Mouse (Mus musculus) G1E (cell line): ENCODE measurements around the gene Kcnip2. TPM values are rescaled to one million over a fixed set of nuclear protein-coding genes. Genes with fewer than 3 reads are reported as not detected.

Source experiments
- ATAC-seq: 2 replicates; pipeline ENCODE4 v1.8.0; 2016; ENCODE audit warnings: mild to moderate bottlenecking; ENCODE audit not compliant: insufficient number of reproducible peaks, poor library complexity, low FRiP score, severe bottlenecking; ENCODE audit errors: extremely low read depth
- DNase-seq: peaks from one replicate; pipeline ENCODE4 v3.0.0; 2012; ENCODE audit warnings: low spot score
- H3K27me3 ChIP-seq: 2 replicates; pipeline ENCODE4 v1.6.1; 2012; ENCODE audit warnings: mild to moderate bottlenecking, low read length, inconsistent platforms; ENCODE audit not compliant: insufficient read depth
- H3K36me3 ChIP-seq: replicated peaks from 2 replicates; pipeline ENCODE3; 2012; ENCODE audit warnings: mild to moderate bottlenecking, inconsistent platforms
- H3K4me1 ChIP-seq: 2 replicates; pipeline ENCODE4 v1.6.1; 2012; ENCODE audit warnings: low read depth, low read length, inconsistent platforms, mixed read lengths; ENCODE audit not compliant: insufficient read depth
- H3K4me3 ChIP-seq: 2 replicates; pipeline ENCODE4 v1.5.1; 2012; ENCODE audit warnings: low read depth, mild to moderate bottlenecking, inconsistent platforms, low read length, moderate library complexity, mixed read lengths
- H3K9me3 ChIP-seq: replicated peaks from 2 replicates; pipeline ENCODE4 v1.6.1; 2012; ENCODE audit warnings: inconsistent platforms
- CTCF ChIP-seq: IDR thresholded peaks from 2 replicates; pipeline ENCODE4 v1.5.1; 2012; ENCODE audit warnings: low read depth, low read length, inconsistent platforms, mixed read lengths
- GATA1 ChIP-seq: IDR thresholded peaks from 2 replicates; pipeline ENCODE4 v1.6.1; 2012; ENCODE audit warnings: borderline replicate concordance, low read length, inconsistent platforms, mixed read lengths
- GATA2 ChIP-seq: IDR thresholded peaks from 2 replicates; pipeline ENCODE4 v1.6.1; 2012; ENCODE audit warnings: low read depth, low read length, inconsistent platforms, borderline replicate concordance
- POLR2AphosphoS5 ChIP-seq: IDR thresholded peaks from 2 replicates; pipeline ENCODE4 v1.6.1; 2012; ENCODE audit warnings: low read depth, low read length, inconsistent platforms; ENCODE audit not compliant: insufficient replicate concordance
- TAL1 ChIP-seq: conservative IDR thresholded peaks from 2 replicates; pipeline ENCODE4 v1.6.1; 2012; ENCODE audit warnings: low read depth, low read length, inconsistent platforms, mixed read lengths
- polyA plus RNA-seq: library from polyadenylated mRNA; stranded (reverse); fragments of >175 nt; gene quantifications from 2 replicates; pipeline ENCODE4 v1.2.3, GENCODE M21; 2012
- total RNA-seq, 2 experiments: library from RNA; stranded (forward) in 1 of 2; stranded (reverse) in 1 of 2; fragments of 200-1000 nt in 1 of 2; fragments of >200 nt in 1 of 2; fragmentation: Nextera tagmentation in 1 of 2; gene quantifications; 2 replicates each; pipeline ENCODE4 v1.2.3; 2014 to 2017

Kcnip2 gene
- total and polyA plus RNA-seq, 3 experiments = 0.05 TPM; not detected in 2

GRCm38 (mm10) chr19:45804593-45805368 lies 11.1 kb downstream of the Kcnip2 start:
- peaks cover 25% of the 10 kb centered on the region for H3K27me3 ChIP-seq
- peaks cover 29% of the 10 kb centered on the region for H3K4me1 ChIP-seq
- no peak overlapping the region for H3K4me3 ChIP-seq
- ATAC-seq (peak; percentile 28; the same call in 1 of the 2 replicates), DNase-seq (peak; percentile 75)
- no peaks in the 10 kb centered on the region for H3K36me3 ChIP-seq
- TF ChIP-seq CTCF (peak; percentile 75), GATA2 (no peak)
- peaks cover 5% of the 10 kb centered on the region for H3K9me3 ChIP-seq

GRCm38 (mm10) chr19:45803408-45803807 lies 12.5 kb downstream of the Kcnip2 start:
- H3K4me3 ChIP-seq = no peak overlapping the region
- H3K36me3 ChIP-seq = no peaks in the 10 kb centered on the region
- ATAC-seq (no peak), DNase-seq (no peak)
- H3K9me3 ChIP-seq = peaks cover 6% of the 10 kb centered on the region
- TF ChIP-seq CTCF (no peak), GATA1 (no peak), GATA2 (no peak), POLR2AphosphoS5 (no peak), TAL1 (no peak)
- H3K4me1 ChIP-seq = peaks cover 29% of the 10 kb centered on the region
- H3K27me3 ChIP-seq = peaks cover 25% of the 10 kb centered on the region

GRCm38 (mm10) chr19:45802702-45803101 lies 13.2 kb downstream of the Kcnip2 start:
- Histone ChIP-seq H3K36me3 (no peaks in the 10 kb centered on the region), H3K4me1 (peaks cover 29% of the 10 kb centered on the region), H3K27me3 (peaks cover 25% of the 10 kb centered on the region), H3K4me3 (no peak overlapping the region), H3K9me3 (peaks cover 6% of the 10 kb centered on the region)
- ATAC-seq (no peak), DNase-seq (no peak)
- TF ChIP-seq TAL1 (no peak), CTCF (no peak)

GRCm38 (mm10) chr19:45796879-45797278 lies 19.0 kb downstream of the Kcnip2 start:
- peaks cover 7% of the 10 kb centered on the region for H3K27me3 ChIP-seq
- peaks cover 30% of the 10 kb centered on the region for H3K4me1 ChIP-seq
- ATAC-seq (no peak), DNase-seq (no peak)
- H3K36me3 ChIP-seq = no peaks in the 10 kb centered on the region
- TF ChIP-seq GATA2 = no peak
- TF ChIP-seq CTCF = no peak
- no peak for TF ChIP-seq GATA1
- no peak for TF ChIP-seq POLR2AphosphoS5
- no peak for TF ChIP-seq TAL1
- peaks cover 6% of the 10 kb centered on the region for H3K9me3 ChIP-seq
- no peak overlapping the region for H3K4me3 ChIP-seq

- H3K4me3 ChIP-seq = peak overlapping the region; percentile 39; the same call in 1 of the 2 replicates
- DNase-seq = no peak
- peaks cover 6% of the 10 kb centered on the region for H3K9me3 ChIP-seq
- ATAC-seq = no peak
- no peak for TF ChIP-seq CTCF
- TF ChIP-seq TAL1 = no peak
- TF ChIP-seq GATA2 = no peak
- peaks cover 4% of the 10 kb centered on the region for H3K27me3 ChIP-seq
- H3K36me3 ChIP-seq = no peaks in the 10 kb centered on the region
- H3K4me1 ChIP-seq = peaks cover 33% of the 10 kb centered on the region
Measured at GRCm38 (mm10) chr19:45796061-45796556, 19.8 kb downstream of the Kcnip2 start.

GRCm38 (mm10) chr19:45795406-45795944 lies 20.4 kb downstream of the Kcnip2 start:
- no peak for TF ChIP-seq GATA1
- no peak for TF ChIP-seq GATA2
- TF ChIP-seq CTCF = no peak
- no peak for TF ChIP-seq TAL1
- no peak for TF ChIP-seq POLR2AphosphoS5
- Histone ChIP-seq H3K27me3 (peaks cover 4% of the 10 kb centered on the region), H3K9me3 (peaks cover 6% of the 10 kb centered on the region), H3K36me3 (no peaks in the 10 kb centered on the region), H3K4me1 (peaks cover 39% of the 10 kb centered on the region), H3K4me3 (peak overlapping the region; percentile 39; the same call in 1 of the 2 replicates)
- DNase-seq = no peak
- no peak for ATAC-seq
